Mouse (Mus musculus) left cerebral cortex, adult 18-20 months (tissue): ENCODE results near the gene Ddx28. TPM values are rescaled to one million over a fixed set of nuclear protein-coding genes. Genes with fewer than 3 reads are reported as not detected.
"Not testable (repeated sequence)": the region's sequence is repeated elsewhere in the genome, so short reads cannot be mapped to it uniquely, and the experiment has no call there.

ENCODE experiments used
- DNase-seq, 2 experiments: peaks; one replicate each; pipeline ENCODE4 v3.0.0; 2021 to 2022; ENCODE audit warnings: low spot score in 2 of 2, mixed read lengths in 1 of 2
- total RNA-seq, 2 experiments: library from RNA; stranded (reverse); gene quantifications; 2 replicates each; pipeline ENCODE4 v1.2.3; 2021

Ddx28 gene
- total RNA-seq, 2 experiments from 2014 or later = 14.5 to 17.2 TPM

DNA sequence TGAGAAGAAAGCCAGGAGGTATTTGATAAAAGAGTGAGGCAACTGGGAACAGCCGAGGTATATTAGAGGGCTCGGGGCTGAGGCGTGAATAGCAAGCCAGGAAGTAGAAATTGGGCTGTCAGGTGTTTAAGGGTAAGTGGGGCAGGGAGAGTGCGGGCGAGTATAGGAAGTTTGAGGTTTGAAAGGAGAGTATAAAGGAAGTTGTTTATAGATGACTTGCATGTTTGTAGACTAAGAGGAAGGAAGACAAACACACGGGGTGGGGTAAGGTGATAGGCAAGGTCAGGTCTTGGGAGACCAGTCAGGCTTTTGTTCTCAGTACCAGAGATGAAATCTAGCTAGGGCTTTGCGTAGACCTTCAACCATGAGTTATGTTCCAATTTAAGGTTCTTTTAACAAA is 5.4 kb upstream of the Ddx28 start:
- DNase-seq = no peak

- no peak for DNase-seq
These were observed 4.6 kb upstream of the Ddx28 start for GRCm38 (mm10) chr8:106016284-106016683.

- not testable (repeated sequence) for DNase-seq
These were observed 521 bp upstream of the Ddx28 start for GRCm38 (mm10) chr8:106012203-106012602.

DNA sequence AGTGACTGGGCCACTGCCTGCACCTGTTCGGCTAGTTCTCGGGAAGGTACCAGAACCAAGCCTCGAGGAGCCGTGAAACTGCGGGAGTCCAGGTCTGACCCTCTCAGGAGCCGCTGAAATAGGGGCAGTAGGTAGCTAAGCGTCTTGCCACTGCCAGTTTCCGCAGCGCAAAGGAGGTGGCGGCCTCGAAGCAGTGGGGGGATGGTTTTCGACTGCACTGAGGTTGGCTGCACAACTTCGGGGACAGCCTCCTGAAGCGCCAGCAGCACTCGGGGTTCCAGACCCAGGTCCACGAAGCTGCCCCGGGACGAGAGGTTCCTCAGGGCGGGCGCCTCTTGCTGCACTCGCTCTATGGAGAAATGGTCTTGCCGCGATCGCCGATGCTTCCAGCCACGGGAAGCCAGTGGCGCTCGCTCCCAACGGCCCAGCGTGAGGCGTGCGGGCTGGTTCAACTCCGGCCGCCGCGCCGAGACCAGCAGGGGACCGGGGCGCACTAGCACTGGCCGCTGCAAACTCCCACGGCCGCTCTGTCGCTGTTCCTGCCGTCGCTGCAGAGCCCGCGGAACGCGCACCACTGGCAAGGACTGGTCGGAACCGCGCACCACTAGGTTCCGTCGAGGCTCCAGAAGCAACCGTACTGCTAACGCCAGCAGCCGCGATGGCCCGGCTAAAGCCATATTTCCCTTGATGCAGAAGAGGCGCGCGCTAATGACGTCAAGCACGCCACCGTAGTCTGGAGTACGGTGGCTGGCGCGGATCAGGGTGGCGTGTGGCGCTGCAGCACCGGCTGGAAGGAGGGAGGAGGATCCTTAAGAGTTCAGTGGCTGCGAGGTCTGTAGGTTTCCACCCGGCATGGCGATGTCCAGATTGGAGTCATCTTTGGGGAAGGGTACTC is 687 bp downstream of the Ddx28 start:
- DNase-seq = peak; percentile 96

DNA sequence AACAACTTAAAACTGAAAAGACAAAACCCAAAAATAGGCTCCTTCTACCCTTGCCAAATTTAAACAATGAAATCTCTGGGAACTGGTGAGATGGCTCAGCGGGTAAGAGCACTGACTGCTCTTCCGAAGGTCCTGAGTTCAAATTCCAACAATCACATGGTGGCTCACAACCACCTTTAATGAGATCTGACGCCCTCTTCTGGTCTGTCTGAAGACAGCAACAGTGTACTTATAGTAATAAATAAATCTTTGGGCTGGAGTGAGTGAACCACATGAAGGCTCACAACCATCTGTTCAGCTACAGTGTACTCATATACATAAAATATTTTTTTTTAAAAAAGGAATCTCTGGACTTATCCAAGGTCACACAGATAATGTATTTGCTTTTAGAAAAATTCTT is 3.8 kb downstream of the Ddx28 start:
- DNase-seq = not testable (repeated sequence)

GRCm38 (mm10) chr8:106007135-106007534 is 4.5 kb downstream of the Ddx28 start:
- no peak for DNase-seq

GRCm38 (mm10) chr8:106006413-106006812 is 5.3 kb downstream of the Ddx28 start:
- DNase-seq = no peak

- no peak for DNase-seq
These were observed 5.8 kb downstream of the Ddx28 start, which contains the start of gene Dpep2nb for GRCm38 (mm10) chr8:106005875-106006274. Gene Dpep2nb, minus strand, starts transcription at chr8:106005975.

DNA sequence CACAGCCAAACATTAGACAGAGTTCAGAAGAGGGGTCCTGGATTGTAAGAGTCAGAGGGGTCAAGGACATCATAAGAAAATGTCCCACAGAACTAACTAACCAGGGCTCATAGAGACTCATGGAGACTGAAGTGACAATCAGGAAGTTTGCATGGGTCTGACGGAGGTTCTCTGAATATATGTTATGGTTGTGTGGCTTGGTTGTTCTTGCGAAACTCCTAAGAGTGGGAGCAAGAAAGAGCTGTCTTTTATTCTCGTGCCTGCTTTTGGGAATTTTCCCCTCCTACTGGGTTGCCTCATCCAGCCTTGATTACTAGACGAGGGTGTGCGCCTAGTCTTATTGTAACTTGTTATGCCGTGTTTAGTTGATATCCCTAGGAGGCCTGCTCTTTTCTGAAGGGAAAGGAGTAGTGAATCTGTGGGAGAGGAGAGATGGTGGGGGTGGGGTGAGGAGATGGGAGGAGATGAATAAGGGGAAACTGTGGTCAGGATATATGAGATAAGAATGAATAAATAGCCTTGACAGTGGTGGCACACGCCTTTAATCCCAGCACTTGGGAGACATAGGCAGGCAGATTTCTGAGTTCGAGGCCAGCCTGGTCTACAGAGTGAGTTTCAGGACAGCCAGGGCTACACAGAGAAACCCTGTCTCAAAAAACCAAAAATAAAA is 7.0 kb downstream of the Ddx28 start:
- no peak for DNase-seq

- no peak for DNase-seq
These were observed 9.8 kb downstream of the Ddx28 start for GRCm38 (mm10) chr8:106001908-106002307.

DNA sequence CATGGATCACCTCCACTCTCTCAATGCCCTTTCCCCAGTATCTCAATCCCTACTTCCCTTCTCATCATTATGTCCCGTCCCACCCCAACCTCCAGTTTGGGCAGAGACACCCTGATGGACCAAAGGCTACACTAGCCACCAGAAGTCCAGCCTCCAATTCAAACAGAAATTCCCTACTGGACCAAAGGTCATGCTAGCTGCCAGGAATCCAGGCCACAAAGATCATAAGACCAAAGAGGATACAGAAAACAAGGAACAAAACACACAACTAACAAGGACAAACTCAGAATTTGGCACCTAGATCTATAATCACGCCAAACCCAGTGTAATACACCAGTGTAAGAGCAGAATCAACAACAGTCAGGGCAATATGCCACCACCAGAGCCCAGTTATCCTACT is 12.7 kb downstream of the Ddx28 start:
- DNase-seq = no peak

GRCm38 (mm10) chr8:105996359-105996758 is 15.3 kb downstream of the Ddx28 start:
- no peak for DNase-seq

DNA sequence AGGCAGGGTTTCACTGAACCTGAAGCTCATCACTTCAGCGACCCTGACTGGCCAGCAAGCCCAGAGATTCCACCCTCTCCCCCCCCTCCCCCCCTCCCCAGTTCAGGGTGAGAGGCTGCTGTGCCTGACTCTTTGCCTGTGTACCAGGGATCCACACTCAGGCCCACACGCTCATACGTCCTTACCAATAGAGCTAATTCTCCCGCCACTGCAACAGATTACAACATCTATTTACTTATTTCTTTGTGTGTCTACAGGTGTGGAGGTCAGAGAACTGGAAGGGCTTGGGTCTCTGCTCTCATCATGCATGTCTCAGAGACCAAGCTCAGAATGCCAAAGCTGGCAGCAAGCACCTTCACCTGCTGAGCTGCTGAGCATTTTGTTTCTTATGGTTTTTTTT is 18.5 kb downstream of the Ddx28 start:
- no peak for DNase-seq

- no peak for DNase-seq
These were observed 19.2 kb downstream of the Ddx28 start for GRCm38 (mm10) chr8:105992499-105992898.

GRCm38 (mm10) chr8:105991546-105991945 is 20.1 kb downstream of the Ddx28 start:
- no peak for DNase-seq

DNA sequence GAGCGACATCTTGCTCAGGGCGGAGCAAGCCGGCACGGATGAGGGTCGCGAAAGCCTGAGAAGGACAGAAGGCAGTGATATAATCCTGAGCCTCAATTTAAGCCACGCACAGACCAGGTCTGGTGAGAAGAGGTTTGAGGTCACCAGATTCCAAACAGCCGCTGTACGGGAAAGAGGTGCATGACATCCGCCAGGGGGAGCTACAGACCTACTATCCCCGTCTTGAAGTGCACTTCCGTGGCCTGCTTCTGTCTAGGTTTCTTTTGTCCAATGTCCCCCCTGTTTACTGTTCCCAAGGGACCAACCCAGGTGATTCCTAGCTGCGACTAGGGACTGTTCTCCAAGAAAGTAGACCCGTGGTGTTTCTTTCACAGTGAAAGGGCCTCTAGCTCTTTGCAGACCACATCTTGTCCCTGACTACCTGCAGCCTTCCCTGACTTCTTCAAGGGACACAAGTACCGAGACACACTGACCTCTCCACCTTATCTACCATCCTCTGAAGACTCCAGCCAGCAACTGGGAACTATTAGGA is 20.8 kb downstream of the Ddx28 start, which contains the start of gene Dus2:
Gene Dus2 (plus strand): TSS at position 482 of the 532 bp plus-strand sequence.
- DNase-seq = peak; percentile 72 to 86

DNA sequence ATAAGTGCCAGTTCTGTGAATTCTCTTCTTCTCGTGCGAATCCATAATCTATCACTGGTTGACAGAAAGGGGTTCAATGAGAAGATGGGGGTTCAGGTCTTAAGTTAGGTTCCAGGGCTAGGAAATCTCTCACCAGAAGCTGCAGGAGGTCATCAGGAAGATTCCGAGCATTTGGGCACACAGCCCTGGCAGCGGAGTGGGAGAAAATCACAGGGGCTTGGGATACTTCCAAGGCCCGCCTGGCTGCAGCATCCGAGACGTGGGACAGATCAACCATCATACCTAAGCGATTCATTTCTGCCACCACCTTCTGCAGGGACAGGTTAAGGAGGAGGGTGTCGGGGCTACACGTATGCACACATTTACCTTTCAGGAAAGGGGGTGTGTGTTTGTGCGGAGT is 23.1 kb downstream of the Ddx28 start:
- no peak for DNase-seq

GRCm38 (mm10) chr8:105983406-105983805 is 28.3 kb downstream of the Ddx28 start:
- not testable (repeated sequence) for DNase-seq

GRCm38 (mm10) chr8:105981146-105981545 is 30.5 kb downstream of the Ddx28 start:
- no peak for DNase-seq

- DNase-seq = no peak
These were observed 32.4 kb downstream of the Ddx28 start, which contains the start of gene Dpep3 for GRCm38 (mm10) chr8:105979325-105979724. Gene Dpep3, minus strand, starts transcription at chr8:105979429.

- no peak for DNase-seq
These were observed 36.3 kb downstream of the Ddx28 start for GRCm38 (mm10) chr8:105975363-105975762.
